Mouse (Mus musculus) lung, adult 2 months (tissue): Measurements from ENCODE around the gene Vdac2.

ENCODE experiments used
- CTCF ChIP-seq: fragments of 200-500 bp; IDR thresholded peaks from 2 replicates; pipeline ENCODE4 v1.5.1; 2011; ENCODE audit warnings: mild to moderate bottlenecking, low read length, control low read depth; ENCODE audit not compliant: insufficient read depth
- POLR2A ChIP-seq: fragments of 200-500 bp; IDR thresholded peaks from 2 replicates; pipeline ENCODE4 v1.6.1; 2011; ENCODE audit warnings: low read depth, mild to moderate bottlenecking, control low read depth, low read length, borderline replicate concordance; ENCODE audit errors: extremely low read depth

GRCm38 (mm10) chr14:21801624-21802023 lies 23.4 kb upstream of the Vdac2 start:
- TF ChIP-seq CTCF, result no peak
- no peak for TF ChIP-seq POLR2A
